Mouse (Mus musculus) liver, embryonic 12.5 days (tissue): ENCODE results near the gene Ppa2. TPM values are rescaled to one million over a fixed set of nuclear protein-coding genes. Genes with fewer than 3 reads are reported as not detected.

Source experiments
- ATAC-seq: fragments of 200-750 bp; cut with Nextera tagmentation; 2 replicates; pipeline ENCODE4 v1.8.0; 2017; ENCODE audit warnings: moderate number of reproducible peaks, mild to moderate bottlenecking, moderate library complexity
- H3K27ac ChIP-seq: fragments of 300-500 bp; sonication (generic); 2 replicates; pipeline ENCODE4 v1.5.1; 2016; ENCODE audit warnings: mild to moderate bottlenecking
- H3K27me3 ChIP-seq: fragments of 300-500 bp; sonication (generic); replicated peaks from 2 replicates; pipeline ENCODE4 v1.6.1; 2016; ENCODE audit warnings: mild to moderate bottlenecking, moderate library complexity
- H3K36me3 ChIP-seq: fragments of 300-500 bp; sonication (generic); 2 replicates; pipeline ENCODE4 v1.6.1; 2016; ENCODE audit warnings: mild to moderate bottlenecking, moderate library complexity
- H3K4me1 ChIP-seq: fragments of 300-500 bp; sonication (generic); 2 replicates; pipeline ENCODE4 v1.6.1; 2016
- H3K4me2 ChIP-seq: fragments of 300-500 bp; sonication (generic); 2 replicates; pipeline ENCODE4 v1.6.1; 2016; ENCODE audit warnings: mild to moderate bottlenecking, moderate library complexity
- H3K4me3 ChIP-seq: fragments of 300-500 bp; sonication (generic); 2 replicates; pipeline ENCODE4 v1.5.1; 2016; ENCODE audit warnings: mild to moderate bottlenecking, moderate library complexity
- H3K9ac ChIP-seq: fragments of 300-500 bp; sonication (generic); 2 replicates; pipeline ENCODE4 v1.6.1; 2016; ENCODE audit warnings: mild to moderate bottlenecking, moderate library complexity
- H3K9me3 ChIP-seq: fragments of 300-500 bp; sonication (generic); replicated peaks from 2 replicates; pipeline ENCODE4 v1.6.1; 2016; ENCODE audit warnings: mild to moderate bottlenecking, moderate library complexity
- WGBS: fragments of 180-500 bp; shearing (Covaris S2); methylation state at CpG from one replicate; pipeline ENCODE4 v1.1.7; 2016; ENCODE audit not compliant: insufficient replicate concordance; 5-methylcytosine and 5-hydroxymethylcytosine counted together
- polyA plus RNA-seq: library from polyadenylated mRNA; unstranded; fragments of >200 nt; fragmentation: Nextera tagmentation; extraction: Ambion mirVana; gene quantifications from 2 replicates; pipeline ENCODE4 v1.2.1, GENCODE M21; 2016

The Ppa2 gene
- polyA plus RNA-seq: 68.4 and 71.8 TPM in 2 replicates

- ATAC-seq: peak; percentile 89
- no peaks in the 10 kb centered on the region for H3K27me3 ChIP-seq
- H3K4me1 ChIP-seq: peaks cover 31% of the 10 kb centered on the region
- H3K4me2 ChIP-seq: peak within 1 kb of the TSS; percentile 89
- no peaks in the 10 kb centered on the region for H3K9me3 ChIP-seq
- H3K36me3 ChIP-seq: peaks cover 3% of the 10 kb centered on the region; the same call in 1 of the 2 replicates
- peak within 1 kb of the TSS; percentile 81 for H3K4me3 ChIP-seq
- H3K9ac ChIP-seq: peak within 1 kb of the TSS; percentile 93
- WGBS: under 1% methylated on average over 75 of the region's 95 CpGs
- H3K27ac ChIP-seq: peak within 1 kb of the TSS; percentile 90
These were observed at the start of gene Ppa2 for GRCm38 (mm10) chr3:133309954-133310808. TSS of gene Ppa2 (plus strand) at chr3:133310110.

GRCm38 (mm10) chr3:133271887-133272286 is 38.0 kb upstream of the Ppa2 start:
- Histone ChIP-seq H3K9me3 (no peaks in the 10 kb centered on the region), H3K27ac (no peak overlapping the region), H3K27me3 (no peaks in the 10 kb centered on the region), H3K4me3 (no peak overlapping the region), H3K4me2 (no peak overlapping the region), H3K9ac (no peak overlapping the region), H3K4me1 (no peaks in the 10 kb centered on the region), H3K36me3 (no peaks in the 10 kb centered on the region)
- no peak for ATAC-seq
- 5% methylated on average over 3 of the region's 3 CpGs for WGBS

- Histone ChIP-seq H3K4me2 (no peak overlapping the region), H3K36me3 (no peaks in the 10 kb centered on the region), H3K27me3 (no peaks in the 10 kb centered on the region), H3K4me1 (no peaks in the 10 kb centered on the region), H3K9ac (no peak overlapping the region), H3K4me3 (no peak overlapping the region), H3K27ac (no peak overlapping the region), H3K9me3 (no peaks in the 10 kb centered on the region)
- no peak for ATAC-seq
- 47% methylated on average over 5 of the region's 5 CpGs for WGBS
These were observed 25.3 kb upstream of the Ppa2 start for GRCm38 (mm10) chr3:133284587-133284986.

- no peak overlapping the region for H3K4me2 ChIP-seq
- no peak for ATAC-seq
These were observed 21.1 kb upstream of the Ppa2 start for GRCm38 (mm10) chr3:133288795-133289194.

GRCm38 (mm10) chr3:133304328-133304727 is 5.6 kb upstream of the Ppa2 start:
- H3K9ac ChIP-seq: no peak overlapping the region
- no peak overlapping the region for H3K4me2 ChIP-seq
- no peaks in the 10 kb centered on the region for H3K9me3 ChIP-seq
- WGBS: 78% methylated on average over 3 of the region's 3 CpGs
- no peak overlapping the region for H3K4me3 ChIP-seq
- no peaks in the 10 kb centered on the region for H3K27me3 ChIP-seq
- no peaks in the 10 kb centered on the region for H3K36me3 ChIP-seq
- no peak for ATAC-seq
- no peaks in the 10 kb centered on the region for H3K4me1 ChIP-seq
- H3K27ac ChIP-seq: no peak overlapping the region

More at GRCm38 (mm10) chr3:133288795-133289194, 21.1 kb upstream of the Ppa2 start:
- H3K27ac ChIP-seq: no peak overlapping the region
- no peaks in the 10 kb centered on the region for H3K4me1 ChIP-seq
- H3K36me3 ChIP-seq: no peaks in the 10 kb centered on the region
- no peaks in the 10 kb centered on the region for H3K9me3 ChIP-seq
- WGBS: 64% methylated on average over 2 of the region's 2 CpGs
- H3K4me3 ChIP-seq: no peak overlapping the region
- no peak overlapping the region for H3K9ac ChIP-seq
- H3K27me3 ChIP-seq: no peaks in the 10 kb centered on the region

- peaks cover 25% of the 10 kb centered on the region for H3K4me1 ChIP-seq
- H3K4me3 ChIP-seq: no peak overlapping the region
- ATAC-seq: no peak
- no peak overlapping the region for H3K9ac ChIP-seq
- H3K4me2 ChIP-seq: no peak overlapping the region
- peaks cover under 1% of the 10 kb centered on the region; the same call in 1 of the 2 replicates for H3K36me3 ChIP-seq
- no peak overlapping the region for H3K27ac ChIP-seq
- H3K9me3 ChIP-seq: no peaks in the 10 kb centered on the region
- 85% methylated on average over 3 of the region's 3 CpGs for WGBS
- H3K27me3 ChIP-seq: no peaks in the 10 kb centered on the region
These were observed 1.5 kb upstream of the Ppa2 start for GRCm38 (mm10) chr3:133308361-133308760.

- 85% methylated on average over 7 of the region's 7 CpGs for WGBS
These were observed 551 bp upstream of the Ppa2 start for GRCm38 (mm10) chr3:133309359-133309758.

GRCm38 (mm10) chr3:133310809-133311179 is 884 bp downstream of the Ppa2 start:
- H3K9me3 ChIP-seq: no peaks in the 10 kb centered on the region
- peak overlapping the region; percentile 89 for H3K4me2 ChIP-seq
- H3K36me3 ChIP-seq: peaks cover 3% of the 10 kb centered on the region; the same call in 1 of the 2 replicates
- 18% methylated on average over 14 of the region's 14 CpGs for WGBS
- H3K27ac ChIP-seq: peak overlapping the region; percentile 90
- no peak; the same call in 1 of the 2 replicates for ATAC-seq
- no peaks in the 10 kb centered on the region for H3K27me3 ChIP-seq
- H3K4me1 ChIP-seq: peaks cover 31% of the 10 kb centered on the region
- H3K9ac ChIP-seq: peak overlapping the region; percentile 93
- peak overlapping the region; percentile 81 for H3K4me3 ChIP-seq

More at GRCm38 (mm10) chr3:133309359-133309758, 551 bp upstream of the Ppa2 start:
- Histone ChIP-seq H3K27me3 (no peaks in the 10 kb centered on the region), H3K4me3 (peak overlapping the region; percentile 81; the same call in 1 of the 2 replicates), H3K4me1 (peaks cover 31% of the 10 kb centered on the region), H3K27ac (no peak overlapping the region), H3K9ac (no peak overlapping the region), H3K4me2 (peak overlapping the region; percentile 89; the same call in 1 of the 2 replicates), H3K9me3 (no peaks in the 10 kb centered on the region), H3K36me3 (peaks cover 3% of the 10 kb centered on the region; the same call in 1 of the 2 replicates)
- ATAC-seq: no peak

- H3K4me1 ChIP-seq: peaks cover 31% of the 10 kb centered on the region
- no peaks in the 10 kb centered on the region for H3K27me3 ChIP-seq
- H3K4me3 ChIP-seq: no peak overlapping the region
- H3K9me3 ChIP-seq: no peaks in the 10 kb centered on the region
- no peak overlapping the region for H3K4me2 ChIP-seq
- 52% methylated on average over 3 of the region's 3 CpGs for WGBS
- no peak for ATAC-seq
- H3K9ac ChIP-seq: no peak overlapping the region
- peaks cover 3% of the 10 kb centered on the region; the same call in 1 of the 2 replicates for H3K36me3 ChIP-seq
- no peak overlapping the region for H3K27ac ChIP-seq
These were observed 2.4 kb downstream of the Ppa2 start for GRCm38 (mm10) chr3:133312331-133312730.

GRCm38 (mm10) chr3:133312850-133313249 is 2.9 kb downstream of the Ppa2 start:
- no peak overlapping the region for H3K27ac ChIP-seq
- H3K36me3 ChIP-seq: peaks cover 3% of the 10 kb centered on the region; the same call in 1 of the 2 replicates
- no peak overlapping the region for H3K9ac ChIP-seq
- no peak overlapping the region for H3K4me2 ChIP-seq
- no peaks in the 10 kb centered on the region for H3K9me3 ChIP-seq
- H3K27me3 ChIP-seq: no peaks in the 10 kb centered on the region
- WGBS: 56% methylated on average over 6 of the region's 6 CpGs
- peaks cover 31% of the 10 kb centered on the region for H3K4me1 ChIP-seq
- H3K4me3 ChIP-seq: no peak overlapping the region
- no peak; the same call in 1 of the 2 replicates for ATAC-seq

- H3K27ac ChIP-seq: no peak overlapping the region
- 93% methylated on average over 3 of the region's 3 CpGs for WGBS
- no peaks in the 10 kb centered on the region for H3K27me3 ChIP-seq
- peaks cover 31% of the 10 kb centered on the region for H3K4me1 ChIP-seq
- no peak for ATAC-seq
- no peaks in the 10 kb centered on the region for H3K9me3 ChIP-seq
- no peak overlapping the region for H3K4me3 ChIP-seq
- H3K9ac ChIP-seq: no peak overlapping the region
- peaks cover 3% of the 10 kb centered on the region; the same call in 1 of the 2 replicates for H3K36me3 ChIP-seq
- H3K4me2 ChIP-seq: no peak overlapping the region
These were observed 3.7 kb downstream of the Ppa2 start for GRCm38 (mm10) chr3:133313491-133314199.

- Histone ChIP-seq H3K9me3 (no peaks in the 10 kb centered on the region), H3K27me3 (no peaks in the 10 kb centered on the region), H3K4me2 (no peak overlapping the region), H3K4me3 (no peak overlapping the region), H3K27ac (no peak overlapping the region), H3K9ac (no peak overlapping the region), H3K4me1 (peaks cover 31% of the 10 kb centered on the region), H3K36me3 (peaks cover 3% of the 10 kb centered on the region; the same call in 1 of the 2 replicates)
- 21% methylated on average over 6 of the region's 6 CpGs for WGBS
- ATAC-seq: no peak
These were observed 4.6 kb downstream of the Ppa2 start for GRCm38 (mm10) chr3:133314475-133314874.
